Mouse (Mus musculus): ENCODE measurements around the gene B3gnt9. TPM values are rescaled to one million over a fixed set of nuclear protein-coding genes. Genes with fewer than 3 reads are reported as not detected.

The B3gnt9 gene
- polyA plus RNA-seq, 1 experiment from 2014 or later, result 5.6 TPM

GRCm38 (mm10) chr8:105275840-105276239, 20.9 kb upstream of the B3gnt9 start, which contains the start of gene Nol3:
Nol3 (plus strand) TSS chr8:105276140.
- DNase-seq (ENCODE audit: low spot score, missing footprints) (no peak), ATAC-seq (ENCODE audit: low FRiP score) (peak; percentile 10; the same call in 1 of the 2 replicates)
- H3K27ac ChIP-seq (ENCODE audit: low read depth, low read length), result no peak within 1 kb of the TSS
- no peaks in the 10 kb centered on the region for H3K36me3 ChIP-seq (ENCODE audit: control insufficient read depth, insufficient read depth, low read length)
- peak within 1 kb of the TSS; percentile 47 for H3K9ac ChIP-seq (ENCODE audit: low read length)
- H3K4me1 ChIP-seq (ENCODE audit: control insufficient read depth, insufficient read depth, low read length), result peaks cover 15% of the 10 kb centered on the region
- H3K27me3 ChIP-seq (ENCODE audit: control insufficient read depth, insufficient read depth, low read length), result peaks cover 90% of the 10 kb centered on the region
- 5% methylated on average over 10 of the region's 10 CpGs for WGBS
- no peaks in the 10 kb centered on the region for H3K9me3 ChIP-seq (ENCODE audit: control insufficient read depth, low read length)
- peak within 1 kb of the TSS; percentile 34 for H3K4me3 ChIP-seq (ENCODE audit: low read depth, low read length)
- peak within 1 kb of the TSS; percentile 55 for H3K4me2 ChIP-seq

- Histone ChIP-seq H3K36me3 (ENCODE audit: control insufficient read depth, insufficient read depth, low read length) (no peaks in the 10 kb centered on the region), H3K9me3 (ENCODE audit: control insufficient read depth, low read length) (no peaks in the 10 kb centered on the region), H3K4me1 (ENCODE audit: control insufficient read depth, insufficient read depth, low read length) (peaks cover 16% of the 10 kb centered on the region), H3K4me2 (no peak overlapping the region), H3K4me3 (ENCODE audit: low read depth, low read length) (no peak overlapping the region), H3K27me3 (ENCODE audit: control insufficient read depth, insufficient read depth, low read length) (peaks cover 94% of the 10 kb centered on the region), H3K27ac (ENCODE audit: low read depth, low read length) (no peak overlapping the region), H3K9ac (ENCODE audit: low read length) (no peak overlapping the region)
- ATAC-seq (ENCODE audit: low FRiP score), result no peak
- WGBS, result 4% methylated on average over 11 of the region's 11 CpGs
- DNase-seq (ENCODE audit: low spot score, missing footprints), result no peak
These were observed 20.4 kb upstream of the B3gnt9 start for GRCm38 (mm10) chr8:105275387-105275786.

GRCm38 (mm10) chr8:105270916-105271186, 15.9 kb upstream of the B3gnt9 start:
- peaks cover 99% of the 10 kb centered on the region for H3K27me3 ChIP-seq (ENCODE audit: control insufficient read depth, insufficient read depth, low read length)
- no peaks in the 10 kb centered on the region; the same call in 1 of the 2 replicates for H3K9me3 ChIP-seq (ENCODE audit: control insufficient read depth, low read length)
- DNase-seq (ENCODE audit: low spot score, missing footprints), result no peak
- H3K4me3 ChIP-seq (ENCODE audit: low read depth, low read length), result no peak overlapping the region
- no peak overlapping the region for H3K9ac ChIP-seq (ENCODE audit: low read length)
- H3K4me1 ChIP-seq (ENCODE audit: control insufficient read depth, insufficient read depth, low read length), result peaks cover 21% of the 10 kb centered on the region
- 2% methylated on average over 11 of the region's 11 CpGs for WGBS
- no peaks in the 10 kb centered on the region for H3K36me3 ChIP-seq (ENCODE audit: control insufficient read depth, insufficient read depth, low read length)
- no peak overlapping the region for H3K4me2 ChIP-seq
- ATAC-seq (ENCODE audit: low FRiP score), result no peak
- no peak overlapping the region for H3K27ac ChIP-seq (ENCODE audit: low read depth, low read length)

- Histone ChIP-seq H3K4me1 (ENCODE audit: control insufficient read depth, insufficient read depth, low read length) (peaks cover 17% of the 10 kb centered on the region), H3K4me2 (peak overlapping the region; percentile 68), H3K4me3 (ENCODE audit: low read depth, low read length) (peak overlapping the region; percentile 37), H3K36me3 (ENCODE audit: control insufficient read depth, insufficient read depth, low read length) (no peaks in the 10 kb centered on the region), H3K9ac (ENCODE audit: low read length) (no peak overlapping the region), H3K27ac (ENCODE audit: low read depth, low read length) (no peak overlapping the region), H3K27me3 (ENCODE audit: control insufficient read depth, insufficient read depth, low read length) (peaks cover 99% of the 10 kb centered on the region), H3K9me3 (ENCODE audit: control insufficient read depth, low read length) (no peaks in the 10 kb centered on the region; the same call in 1 of the 2 replicates)
- WGBS, result 3% methylated on average over 39 of the region's 39 CpGs
- DNase-seq (ENCODE audit: low spot score, missing footprints), result peak; percentile 93
- ATAC-seq (ENCODE audit: low FRiP score), result no peak
These were observed 15.4 kb upstream of the B3gnt9 start for GRCm38 (mm10) chr8:105270101-105270915.

GRCm38 (mm10) chr8:105269461-105269947, 14.6 kb upstream of the B3gnt9 start, which contains the start of gene Hsf4:
Hsf4 (plus strand) TSS chr8:105269801.
- peak within 1 kb of the TSS; percentile 68 for H3K4me2 ChIP-seq
- DNase-seq (ENCODE audit: low spot score, missing footprints), result peak; percentile 93
- H3K4me3 ChIP-seq (ENCODE audit: low read depth, low read length), result peak within 1 kb of the TSS; percentile 37
- no peaks in the 10 kb centered on the region for H3K36me3 ChIP-seq (ENCODE audit: control insufficient read depth, insufficient read depth, low read length)
- H3K9ac ChIP-seq (ENCODE audit: low read length), result peak within 1 kb of the TSS; percentile 45
- ATAC-seq (ENCODE audit: low FRiP score), result no peak
- H3K9me3 ChIP-seq (ENCODE audit: control insufficient read depth, low read length), result no peaks in the 10 kb centered on the region; the same call in 1 of the 2 replicates
- no peak within 1 kb of the TSS for H3K27ac ChIP-seq (ENCODE audit: low read depth, low read length)
- WGBS, result 0% methylated on average over 41 of the region's 42 CpGs
- H3K27me3 ChIP-seq (ENCODE audit: control insufficient read depth, insufficient read depth, low read length), result peaks cover 99% of the 10 kb centered on the region
- H3K4me1 ChIP-seq (ENCODE audit: control insufficient read depth, insufficient read depth, low read length), result peaks cover 19% of the 10 kb centered on the region

- DNase-seq (ENCODE audit: low spot score, missing footprints) (peak; percentile 92), ATAC-seq (ENCODE audit: low FRiP score) (peak; percentile 20)
- Histone ChIP-seq H3K27me3 (ENCODE audit: control insufficient read depth, insufficient read depth, low read length) (peaks cover 99% of the 10 kb centered on the region), H3K4me2 (peak overlapping the region; percentile 68), H3K36me3 (ENCODE audit: control insufficient read depth, insufficient read depth, low read length) (no peaks in the 10 kb centered on the region), H3K4me3 (ENCODE audit: low read depth, low read length) (peak overlapping the region; percentile 37), H3K4me1 (ENCODE audit: control insufficient read depth, insufficient read depth, low read length) (peaks cover 19% of the 10 kb centered on the region), H3K9me3 (ENCODE audit: control insufficient read depth, low read length) (no peaks in the 10 kb centered on the region; the same call in 1 of the 2 replicates), H3K9ac (ENCODE audit: low read length) (peak overlapping the region; percentile 33; the same call in 1 of the 2 replicates), H3K27ac (ENCODE audit: low read depth, low read length) (no peak overlapping the region)
- 1% methylated on average over 10 of the region's 10 CpGs for WGBS
These were observed 14.1 kb upstream of the B3gnt9 start for GRCm38 (mm10) chr8:105269075-105269458.

GRCm38 (mm10) chr8:105268342-105269074, 13.6 kb upstream of the B3gnt9 start:
- peaks cover 98% of the 10 kb centered on the region for H3K27me3 ChIP-seq (ENCODE audit: control insufficient read depth, insufficient read depth, low read length)
- H3K27ac ChIP-seq (ENCODE audit: low read depth, low read length), result no peak overlapping the region
- DNase-seq (ENCODE audit: low spot score, missing footprints) (peak; percentile 97), ATAC-seq (ENCODE audit: low FRiP score) (peak; percentile 68)
- peak overlapping the region; percentile 33; the same call in 1 of the 2 replicates for H3K9ac ChIP-seq (ENCODE audit: low read length)
- peaks cover 19% of the 10 kb centered on the region for H3K4me1 ChIP-seq (ENCODE audit: control insufficient read depth, insufficient read depth, low read length)
- H3K9me3 ChIP-seq (ENCODE audit: control insufficient read depth, low read length), result no peaks in the 10 kb centered on the region; the same call in 1 of the 2 replicates
- H3K36me3 ChIP-seq (ENCODE audit: control insufficient read depth, insufficient read depth, low read length), result no peaks in the 10 kb centered on the region
- H3K4me2 ChIP-seq, result peak overlapping the region; percentile 68
- WGBS, result under 1% methylated on average over 65 of the region's 65 CpGs
- peak overlapping the region; percentile 37 for H3K4me3 ChIP-seq (ENCODE audit: low read depth, low read length)

GRCm38 (mm10) chr8:105266775-105267174, 11.8 kb upstream of the B3gnt9 start:
- Histone ChIP-seq H3K4me2 (no peak overlapping the region), H3K9ac (ENCODE audit: low read length) (no peak overlapping the region), H3K27me3 (ENCODE audit: control insufficient read depth, insufficient read depth, low read length) (peaks cover 89% of the 10 kb centered on the region), H3K9me3 (ENCODE audit: control insufficient read depth, low read length) (no peaks in the 10 kb centered on the region; the same call in 1 of the 2 replicates), H3K36me3 (ENCODE audit: control insufficient read depth, insufficient read depth, low read length) (no peaks in the 10 kb centered on the region), H3K27ac (ENCODE audit: low read depth, low read length) (no peak overlapping the region), H3K4me3 (ENCODE audit: low read depth, low read length) (no peak overlapping the region), H3K4me1 (ENCODE audit: control insufficient read depth, insufficient read depth, low read length) (peaks cover 19% of the 10 kb centered on the region)
- WGBS, result 6% methylated on average over 13 of the region's 13 CpGs
- DNase-seq (ENCODE audit: low spot score, missing footprints) (peak; percentile 84), ATAC-seq (ENCODE audit: low FRiP score) (no peak)
